Mouse (Mus musculus) CH12.LX (cell line): ENCODE measurements around the gene Pkd1l3. TPM values are rescaled to one million over a fixed set of nuclear protein-coding genes. Genes with fewer than 3 reads are reported as not detected.

Experiments used
- DNase-seq: peaks from one replicate; pipeline ENCODE4 v3.0.0-alpha.2; 2013; ENCODE audit errors: extremely low read depth
- H3K27ac ChIP-seq: 2 replicates; pipeline ENCODE4 v1.5.1; 2012; ENCODE audit warnings: low read depth, mild to moderate bottlenecking, control low read depth, moderate library complexity; ENCODE audit not compliant: insufficient read depth
- H3K27me3 ChIP-seq: replicated peaks from 2 replicates; pipeline ENCODE3; 2012; ENCODE audit warnings: inconsistent platforms
- H3K36me3 ChIP-seq, 2 experiments: replicated peaks in 1 of 2; 2 replicates each; pipeline versions ENCODE3 to v1.6.1; 2012; ENCODE audit warnings: inconsistent platforms in 1 of 2, low read length in 1 of 2, mild to moderate bottlenecking in 1 of 2, mixed read lengths in 1 of 2, moderate library complexity in 1 of 2; ENCODE audit not compliant: control insufficient read depth in 1 of 2, insufficient read depth in 1 of 2
- H3K4me1 ChIP-seq, 2 experiments: 2 replicates each; pipeline ENCODE4 v1.6.1; 2012; ENCODE audit warnings: inconsistent platforms in 1 of 2, moderate library complexity in 1 of 2; ENCODE audit not compliant: insufficient read depth in 2 of 2, control insufficient read depth in 1 of 2
- H3K4me2 ChIP-seq: 2 replicates; pipeline ENCODE4 v1.6.1; 2012; ENCODE audit warnings: low read depth, mild to moderate bottlenecking, control low read depth; ENCODE audit not compliant: poor library complexity, insufficient read depth, severe bottlenecking
- H3K4me3 ChIP-seq, 3 experiments: fragments of 150-350 bp in 1 of 3; sonication (generic) in 1 of 3; replicated peaks in 1 of 3; 2 replicates each; pipeline versions ENCODE3 to v1.5.1; 2011 to 2012; ENCODE audit warnings: low read depth in 2 of 3, low read length in 2 of 3, mild to moderate bottlenecking in 2 of 3, moderate library complexity in 2 of 3, control low read depth in 1 of 3, improper control_type of control experiment in 1 of 3, inconsistent platforms in 1 of 3, mixed read lengths in 1 of 3; ENCODE audit not compliant: poor library complexity in 1 of 3
- H3K79me2 ChIP-seq: replicated peaks from 2 replicates; pipeline ENCODE4 v1.6.1; 2012; ENCODE audit warnings: mild to moderate bottlenecking, moderate library complexity; ENCODE audit not compliant: control insufficient read depth, poor library complexity, insufficient read depth, severe bottlenecking; ENCODE audit errors: extremely low read depth
- H3K9ac ChIP-seq: 2 replicates; pipeline ENCODE4 v1.6.1; 2012; ENCODE audit warnings: low read depth, mild to moderate bottlenecking, control low read depth, moderate library complexity; ENCODE audit not compliant: insufficient read depth
- H3K9me3 ChIP-seq: replicated peaks from 2 replicates; pipeline ENCODE3; 2012; ENCODE audit warnings: low read length, inconsistent platforms, mixed read lengths
- BHLHE40 ChIP-seq: IDR thresholded peaks from 2 replicates; pipeline ENCODE4 v1.6.1; 2011; ENCODE audit warnings: mild to moderate bottlenecking, low read depth, low read length, improper control_type of control experiment
- CHD1 ChIP-seq: IDR thresholded peaks from 2 replicates; pipeline ENCODE4 v1.6.1; 2012; ENCODE audit warnings: low read depth, low read length, improper control_type of control experiment, inconsistent platforms
- CHD2 ChIP-seq: IDR thresholded peaks from 2 replicates; pipeline ENCODE4 v1.6.1; 2011; ENCODE audit warnings: low read length, improper control_type of control experiment
- CTCF ChIP-seq, 2 experiments: IDR thresholded peaks in 1 of 2; conservative IDR thresholded peaks in 1 of 2; 2 replicates each; pipeline ENCODE4 v1.5.1; 2011 to 2012; ENCODE audit warnings: low read depth in 2 of 2, low read length in 2 of 2, improper control_type of control experiment in 1 of 2, inconsistent platforms in 1 of 2, mild to moderate bottlenecking in 1 of 2, moderate library complexity in 1 of 2
- E2F4 ChIP-seq: IDR thresholded peaks from 2 replicates; pipeline ENCODE4 v1.6.1; 2011; ENCODE audit warnings: low read depth, low read length, improper control_type of control experiment; ENCODE audit not compliant: insufficient replicate concordance
- ETS1 ChIP-seq: conservative IDR thresholded peaks from 2 replicates; pipeline ENCODE4 v1.6.1; 2012; ENCODE audit warnings: low read depth, mild to moderate bottlenecking, inconsistent platforms, low read length, improper control_type of control experiment, moderate library complexity
- HCFC1 ChIP-seq: IDR thresholded peaks from 2 replicates; pipeline ENCODE4 v1.6.1; 2012; ENCODE audit warnings: low read depth, mild to moderate bottlenecking, inconsistent platforms, low read length, improper control_type of control experiment
- IRF4 ChIP-seq: IDR thresholded peaks from 2 replicates; pipeline ENCODE4 v1.6.1; 2014; ENCODE audit warnings: low read depth, mild to moderate bottlenecking, inconsistent platforms, low read length, improper control_type of control experiment
- JUN ChIP-seq: IDR thresholded peaks from 2 replicates; pipeline ENCODE4 v1.6.1; 2011; ENCODE audit warnings: low read depth, mild to moderate bottlenecking, low read length, improper control_type of control experiment, moderate library complexity; ENCODE audit not compliant: insufficient read depth
- MAFK ChIP-seq: IDR thresholded peaks from 2 replicates; pipeline ENCODE4 v1.6.1; 2011; ENCODE audit warnings: low read length, improper control_type of control experiment; ENCODE audit not compliant: insufficient replicate concordance
- MAX ChIP-seq: IDR thresholded peaks from 2 replicates; pipeline ENCODE4 v1.6.1; 2011; ENCODE audit warnings: low read length, improper control_type of control experiment
- MEF2A ChIP-seq: IDR thresholded peaks from 2 replicates; pipeline ENCODE4 v1.6.1; 2014; ENCODE audit warnings: low read depth, mild to moderate bottlenecking, inconsistent platforms, low read length, improper control_type of control experiment, borderline replicate concordance
- MXI1 ChIP-seq: IDR thresholded peaks from 2 replicates; pipeline ENCODE4 v1.6.1; 2011; ENCODE audit warnings: mild to moderate bottlenecking, low read depth, low read length, improper control_type of control experiment
- MYC ChIP-seq: IDR thresholded peaks from 2 replicates; pipeline ENCODE4 v1.6.1; 2011; ENCODE audit warnings: low read depth, mild to moderate bottlenecking, improper control_type of control experiment, low read length
- RCOR1 ChIP-seq: conservative IDR thresholded peaks from 2 replicates; pipeline ENCODE4 v1.6.1; 2012; ENCODE audit warnings: low read depth, mild to moderate bottlenecking, inconsistent platforms, low read length, improper control_type of control experiment
- SIN3A ChIP-seq: IDR thresholded peaks from 2 replicates; pipeline ENCODE4 v1.6.1; 2012; ENCODE audit warnings: low read length, improper control_type of control experiment, inconsistent platforms
- UBTF ChIP-seq: IDR thresholded peaks from 2 replicates; pipeline ENCODE4 v1.6.1; 2012; ENCODE audit warnings: low read depth, mild to moderate bottlenecking, inconsistent platforms, low read length, improper control_type of control experiment, moderate library complexity
- USF2 ChIP-seq: conservative IDR thresholded peaks from 2 replicates; pipeline ENCODE4 v1.6.1; 2011; ENCODE audit warnings: low read depth, low read length, improper control_type of control experiment
- ZC3H11A ChIP-seq: IDR thresholded peaks from 2 replicates; pipeline ENCODE4 v1.6.1; 2012; ENCODE audit warnings: low read depth, mild to moderate bottlenecking, inconsistent platforms, low read length, improper control_type of control experiment
- ZKSCAN1 ChIP-seq: IDR thresholded peaks from 2 replicates; pipeline ENCODE4 v1.6.1; 2012; ENCODE audit warnings: low read depth, inconsistent platforms, low read length, improper control_type of control experiment, borderline replicate concordance
- ZNF384 ChIP-seq: IDR thresholded peaks from 2 replicates; pipeline ENCODE4 v1.6.1; 2012; ENCODE audit warnings: low read depth, low read length, improper control_type of control experiment, inconsistent platforms
- dilution Hi-C: fragments of 300-500 bp; cut with MboI; formaldehyde crosslinking; loops from 2 replicates; pipeline ENCODE4 v1.14.3; 2020; ENCODE audit warnings: low sequenced_read_pairs; ENCODE audit not compliant: extremely low pct_unique_long_range_greater_than_20kb, extremely low pct_ligation_motif_present
- in situ Hi-C: fragments of 300-500 bp; cut with MboI; formaldehyde crosslinking; loops from 3 replicates; pipeline ENCODE4 v1.14.3; 2019; ENCODE audit warnings: low sequenced_read_pairs, low pct_ligation_motif_present, low pct_unique_long_range_greater_than_20kb, mixed read lengths
- polyA plus RNA-seq: library from polyadenylated mRNA; unstranded; fragments of >175 nt; gene quantifications from 2 replicates; pipeline ENCODE4 v1.2.1, GENCODE M21; 2012; ENCODE audit warnings: low read depth; ENCODE audit not compliant: insufficient read length
- total RNA-seq, 2 experiments: library from RNA; depleted of rRNA; stranded (reverse); fragments of 300-350 nt in 1 of 2; fragments of >200 nt in 1 of 2; gene quantifications; 2 replicates each; pipeline ENCODE4 v1.2.3; 2012 to 2014

Pkd1l3 gene
- total and polyA plus RNA-seq, 3 experiments, result 3.5 to 10.0 (median 6.0) TPM

DNA sequence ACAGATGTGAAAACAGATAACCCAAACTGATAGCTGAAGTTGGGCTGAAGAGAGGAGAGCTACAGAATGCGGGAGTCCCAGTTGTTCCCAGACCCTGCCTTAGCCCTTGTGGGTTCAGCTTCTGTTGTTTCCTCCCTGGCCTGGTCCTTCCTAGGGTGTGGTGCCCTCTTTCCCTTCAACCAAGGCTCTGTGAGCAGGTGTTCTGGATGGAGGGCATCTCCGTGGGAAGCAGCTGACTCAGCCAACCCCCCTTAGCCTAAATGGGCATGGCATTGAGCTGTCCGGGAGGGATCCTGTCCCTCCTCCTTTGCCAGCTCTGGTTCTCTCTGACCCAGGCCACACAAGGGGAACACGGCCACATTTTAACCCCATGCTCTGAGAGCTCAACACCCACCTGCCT is 38.0 kb upstream of the Pkd1l3 start:
- H3K36me3 ChIP-seq, result peaks cover 2 to 39% of the 10 kb centered on the region in 2 experiments
- H3K9me3 ChIP-seq, result no peaks in the 10 kb centered on the region
- TF ChIP-seq IRF4 (no peak), USF2 (no peak), MYC (no peak), RCOR1 (no peak), ZKSCAN1 (no peak), JUN (no peak), CHD1 (no peak), CTCF (conservative IDR thresholded peaks at IDR 0.05 in 1 of 2, IDR thresholded peaks at IDR 0.05 in 1 of 2; ENCODE audit: low read depth in 2 of 2, low read length in 2 of 2) (no peak), MEF2A (no peak), ZNF384 (no peak), MAFK (no peak), MAX (no peak), CHD2 (no peak)
- in situ Hi-C loops, result no loop called here
- no peaks in the 10 kb centered on the region for H3K79me2 ChIP-seq
- H3K4me3 ChIP-seq, result no peak overlapping the region
- no peak overlapping the region for H3K4me2 ChIP-seq
- no peak overlapping the region for H3K9ac ChIP-seq
- dilution Hi-C loops, result no loop called here
- H3K27me3 ChIP-seq, result no peaks in the 10 kb centered on the region
- no peak for DNase-seq
- no peaks in the 10 kb centered on the region for H3K4me1 ChIP-seq
- no peak overlapping the region for H3K27ac ChIP-seq

DNA sequence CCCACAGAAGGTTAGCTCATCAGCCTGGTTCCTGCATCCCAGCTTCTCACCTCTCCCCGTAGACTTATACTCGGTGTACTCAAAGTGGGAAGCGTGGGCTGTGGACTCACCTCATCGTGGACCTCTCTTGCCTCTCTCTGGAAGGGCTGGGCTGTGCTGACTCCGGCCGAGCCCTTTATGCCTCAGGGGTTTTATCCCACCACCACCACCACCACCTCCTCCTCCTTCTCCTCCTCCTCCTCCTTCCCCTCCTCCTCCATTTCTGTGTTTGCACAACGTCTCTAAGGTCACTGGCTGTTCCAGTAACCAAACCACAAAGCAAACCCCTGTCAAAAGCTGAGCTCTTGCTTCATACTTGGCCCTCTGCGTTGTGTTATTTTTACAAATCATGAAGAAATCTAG is 35.4 kb upstream of the Pkd1l3 start, which contains the start of gene Hp:
Gene Hp (minus strand): TSS at position 273 of the 402 bp plus-strand sequence.
- no peak within 1 kb of the TSS for H3K4me2 ChIP-seq
- no peak within 1 kb of the TSS for H3K9ac ChIP-seq
- in situ Hi-C loops (no loop called here), dilution Hi-C loops (no loop called here)
- no peak for TF ChIP-seq UBTF
- TF ChIP-seq E2F4, result no peak
- no peak for TF ChIP-seq MXI1
- TF ChIP-seq MEF2A, result no peak
- TF ChIP-seq ETS1, result no peak
- no peak for TF ChIP-seq SIN3A
- TF ChIP-seq ZC3H11A, result no peak
- no peak for TF ChIP-seq CHD1
- no peak for TF ChIP-seq MAX
- no peak for TF ChIP-seq BHLHE40
- no peak for TF ChIP-seq HCFC1
- no peak for TF ChIP-seq ZKSCAN1
- peaks cover 5% of the 10 kb centered on the region for H3K9me3 ChIP-seq
- H3K79me2 ChIP-seq, result no peaks in the 10 kb centered on the region
- no peak for DNase-seq
- H3K27ac ChIP-seq, result no peak within 1 kb of the TSS
- H3K4me3 ChIP-seq, result no peak within 1 kb of the TSS
- H3K36me3 ChIP-seq, result peaks cover 0 to 15% of the 10 kb centered on the region in 2 experiments
- H3K27me3 ChIP-seq, result peaks cover 1% of the 10 kb centered on the region
- no peaks in the 10 kb centered on the region for H3K4me1 ChIP-seq
